Mouse (Mus musculus) 416B (cell line): ENCODE measurements around the gene Agap1.

ENCODE experiments used
- DNase-seq: peaks from one replicate; pipeline ENCODE4 v3.0.0; 2011; ENCODE audit warnings: low read depth

Gene Agap1

DNA sequence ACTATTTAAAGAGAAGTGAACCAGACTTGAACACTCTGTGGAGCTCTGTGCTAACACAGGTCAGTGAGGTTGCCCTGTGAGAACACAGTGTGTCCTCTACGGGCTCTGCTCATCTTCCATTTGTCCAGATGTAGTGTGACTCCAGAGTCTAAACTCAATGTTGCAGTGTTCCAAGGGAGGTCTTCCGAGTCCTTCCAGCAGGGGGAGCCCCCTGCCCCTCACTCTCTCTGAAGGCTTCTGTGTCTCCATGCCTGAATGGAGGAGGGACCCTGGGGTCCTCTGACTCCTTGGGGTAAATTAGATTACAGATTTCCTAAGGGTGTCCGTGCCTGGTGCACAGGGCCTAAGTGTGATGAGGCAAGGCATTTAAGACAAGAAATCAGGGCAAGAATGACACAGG is 302.9 kb downstream of the Agap1 start:
- DNase-seq, result peak; percentile 24

GRCm38 (mm10) chr1:89763912-89764311 is 309.3 kb downstream of the Agap1 start:
- DNase-seq, result no peak

DNA sequence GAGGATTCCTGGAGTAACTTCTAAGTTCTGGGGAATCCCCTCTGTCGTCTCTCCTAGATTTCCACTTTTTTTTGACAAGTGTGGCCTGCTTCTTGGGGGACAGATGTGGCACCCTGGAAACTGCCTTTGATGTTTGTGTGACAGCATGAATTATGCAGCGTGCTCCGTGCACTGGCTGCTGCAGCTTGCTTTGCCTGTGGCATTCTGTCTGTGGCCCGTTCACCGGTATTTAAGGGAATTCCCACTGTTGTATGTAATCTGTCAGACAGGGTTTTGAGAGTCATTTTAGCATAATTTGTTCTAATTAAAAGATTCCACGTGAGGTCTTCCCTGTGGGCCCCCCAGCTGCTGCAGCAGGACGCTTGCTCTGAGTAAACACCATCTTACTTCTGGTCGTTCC is 312.3 kb downstream of the Agap1 start:
- DNase-seq, result no peak

DNA sequence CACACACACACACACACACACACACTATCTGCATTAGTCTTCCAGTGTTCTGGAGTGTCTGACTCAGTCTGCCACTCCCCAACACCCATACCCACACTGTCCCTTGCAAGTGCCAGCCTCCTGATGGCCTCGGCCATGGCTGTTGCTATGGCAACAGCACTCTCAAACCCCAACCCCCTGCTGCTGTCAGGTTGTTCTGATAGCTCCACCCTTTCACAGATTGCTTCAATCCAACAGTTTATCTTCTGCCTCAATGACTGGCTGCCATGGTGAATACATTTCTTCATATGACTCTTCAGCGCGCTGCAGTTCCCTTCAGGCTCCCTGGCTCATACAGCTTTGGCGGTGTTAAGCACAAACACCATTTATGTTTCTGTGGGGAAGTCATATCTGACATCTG is 315.0 kb downstream of the Agap1 start:
- DNase-seq, result no peak

DNA sequence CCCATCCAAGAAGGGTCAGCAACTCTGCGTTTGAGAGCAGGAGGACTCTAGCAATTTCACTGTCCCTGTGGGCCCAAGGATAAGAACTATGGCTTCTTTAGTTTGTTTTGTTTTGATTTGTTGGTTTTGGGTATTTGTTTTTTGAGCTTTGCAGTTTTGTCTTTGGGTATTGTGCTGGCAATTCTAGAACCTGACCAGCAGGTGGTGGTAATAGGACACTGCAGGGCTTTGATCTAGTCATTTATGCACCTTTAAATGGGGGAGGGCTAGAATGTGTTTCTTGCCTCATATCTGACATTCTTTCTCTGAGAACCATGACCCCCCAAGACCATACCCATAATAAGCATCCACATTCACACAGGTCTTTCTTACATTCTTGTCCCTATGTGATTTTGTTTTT is 315.7 kb downstream of the Agap1 start:
- peak; percentile 35 for DNase-seq

DNA sequence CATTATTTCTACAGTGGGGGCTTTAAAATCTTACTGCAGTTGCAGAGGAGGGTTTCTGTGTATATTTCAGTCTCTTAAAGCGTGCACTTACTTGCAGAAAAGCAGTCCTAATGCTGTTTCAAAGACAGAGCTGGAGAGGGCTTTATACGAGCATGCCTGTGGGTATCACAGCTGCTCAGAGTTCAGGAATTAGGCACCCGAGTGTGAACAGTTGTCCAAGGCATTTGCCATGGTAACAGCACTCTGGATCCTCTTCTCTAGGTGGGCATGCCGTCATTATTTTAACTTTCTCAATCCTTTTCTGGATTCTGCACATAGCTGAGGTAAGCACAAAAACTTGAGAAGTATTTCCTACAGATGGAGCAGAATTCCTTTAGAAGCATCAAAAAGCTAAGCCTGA is 321.1 kb downstream of the Agap1 start:
- no peak for DNase-seq

GRCm38 (mm10) chr1:89780675-89781074 is 326.1 kb downstream of the Agap1 start:
- peak; percentile 51 for DNase-seq

GRCm38 (mm10) chr1:89781861-89782260 is 327.3 kb downstream of the Agap1 start:
- DNase-seq, result peak; percentile 21

- peak; percentile 84 for DNase-seq
Measured at GRCm38 (mm10) chr1:89786793-89787192, 332.2 kb downstream of the Agap1 start.

- DNase-seq, result no peak
Measured at GRCm38 (mm10) chr1:89798724-89799123, 344.1 kb downstream of the Agap1 start.

- peak; percentile 24 for DNase-seq
Measured at GRCm38 (mm10) chr1:89801506-89801905, 346.9 kb downstream of the Agap1 start.

GRCm38 (mm10) chr1:89804981-89805380 is 350.4 kb downstream of the Agap1 start:
- DNase-seq, result peak; percentile 18

- no peak for DNase-seq
Measured at GRCm38 (mm10) chr1:89812816-89813215, 358.2 kb downstream of the Agap1 start.

DNA sequence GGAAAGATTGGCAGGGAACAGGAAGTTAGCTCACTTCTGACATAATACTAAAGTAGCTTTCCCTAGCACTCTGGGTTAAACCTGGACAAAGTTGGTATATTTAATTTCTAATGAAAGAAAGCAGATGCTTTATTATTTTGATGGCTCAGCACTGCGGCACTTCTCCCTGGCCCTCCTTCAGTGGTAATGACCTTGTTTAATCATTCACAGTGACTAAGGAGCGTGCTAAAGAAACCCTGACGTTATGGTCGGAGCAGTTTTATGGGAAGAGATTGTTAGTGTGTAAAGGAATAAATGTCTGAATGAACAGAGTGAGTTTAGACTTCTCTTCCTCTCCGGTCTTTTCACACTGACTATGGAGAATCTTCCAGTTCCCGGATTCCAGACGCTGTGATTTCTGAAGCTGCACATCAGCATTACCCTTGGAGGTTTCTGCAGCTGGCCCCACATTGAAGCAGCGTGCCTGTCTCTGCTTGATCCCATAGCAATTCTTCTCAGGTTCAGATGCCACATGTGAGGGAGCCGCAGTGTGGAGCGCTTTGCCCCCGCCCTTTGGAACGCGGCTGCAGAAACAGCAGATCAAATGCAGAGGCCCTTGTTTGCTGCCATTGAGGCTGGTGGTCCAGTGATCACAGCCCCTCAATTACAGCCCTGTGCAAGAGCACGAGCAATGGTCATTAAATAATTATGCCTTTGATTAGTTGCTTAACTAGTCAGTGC is 362.0 kb downstream of the Agap1 start:
- no peak for DNase-seq

DNA sequence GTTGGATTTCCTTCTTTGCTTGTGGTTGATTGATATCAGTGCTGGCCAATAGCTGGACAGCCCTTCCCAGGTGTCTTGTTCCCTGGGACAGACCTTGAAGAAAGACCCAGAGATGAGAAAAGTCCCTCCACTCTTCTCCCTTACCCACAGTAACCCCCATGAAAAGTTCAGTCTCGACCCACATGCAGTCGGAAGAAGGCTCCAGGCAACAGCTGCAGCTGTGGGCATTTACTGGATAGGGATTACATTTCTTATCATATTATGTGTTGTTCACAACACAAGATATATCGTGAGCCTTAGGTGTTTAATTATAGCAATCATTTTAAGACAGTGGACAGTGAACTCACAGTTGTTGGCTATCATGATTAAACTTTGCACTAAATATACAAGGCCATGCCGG is 367.2 kb downstream of the Agap1 start:
- no peak for DNase-seq

GRCm38 (mm10) chr1:89822431-89822830 is 367.8 kb downstream of the Agap1 start:
- no peak for DNase-seq

- no peak for DNase-seq
Measured at GRCm38 (mm10) chr1:89823036-89823435, 368.4 kb downstream of the Agap1 start.

- DNase-seq, result no peak
Measured at GRCm38 (mm10) chr1:89827051-89827450, 372.4 kb downstream of the Agap1 start.

DNA sequence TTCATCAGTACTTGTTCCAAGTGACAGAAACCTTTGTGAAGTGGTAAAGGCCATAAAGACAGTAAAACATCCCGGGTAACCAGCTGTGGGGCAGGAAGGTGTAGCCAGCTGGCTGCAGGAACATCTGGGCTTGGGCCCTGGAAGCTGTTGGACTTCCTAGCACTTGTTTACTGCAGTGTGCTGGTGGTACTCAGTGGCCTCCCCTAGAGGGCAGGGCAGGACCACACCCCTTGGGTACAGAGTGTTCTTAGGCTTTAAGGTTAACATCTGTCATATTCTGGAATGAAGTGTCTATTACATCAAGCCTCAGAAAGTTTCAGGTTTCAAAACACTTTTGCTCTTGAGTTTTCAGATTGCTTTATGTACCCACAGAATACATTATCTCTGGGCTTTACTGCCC is 376.5 kb downstream of the Agap1 start:
- DNase-seq, result peak; percentile 28

GRCm38 (mm10) chr1:89844064-89844463 is 389.5 kb downstream of the Agap1 start:
- DNase-seq, result peak; percentile 11

- DNase-seq, result no peak
Measured at GRCm38 (mm10) chr1:89845487-89845886, 390.9 kb downstream of the Agap1 start.

- DNase-seq, result no peak
Measured at GRCm38 (mm10) chr1:89846148-89846547, 391.5 kb downstream of the Agap1 start.

GRCm38 (mm10) chr1:89848356-89849039 is 393.9 kb downstream of the Agap1 start:
- no peak for DNase-seq
